In genomic region chr1:88562361-88562760, GRCm38 (mm10) we compare ENCODE assay signal across 8 mouse cellular contexts. TPM values are rescaled to one million over a fixed set of nuclear protein-coding genes. Genes with fewer than 3 reads are reported as not detected.
DNase-seq lines count a peak whose midpoint lies in the region; ATAC-seq and TF ChIP-seq lines count a peak whose summit lies in the region.

No protein-coding gene starts in this region.

- H3K27ac ChIP-seq in embryonic facial prominence, embryonic 10.5 days (replicated peaks), result no peak overlapping the region
- no peak overlapping the region for H3K27ac ChIP-seq in kidney, postnatal 0 days
- H3K27ac ChIP-seq in liver, embryonic 11.5 days (ENCODE audit: low read depth, low read length), result no peak overlapping the region
- H3K27ac ChIP-seq in neural tube, embryonic 13.5 days (replicated peaks), result no peak overlapping the region

- peak; percentile 91 for DNase-seq in CD4-positive, CD25-positive, alpha-beta regulatory T cell, adult 2 months (ENCODE audit: low read depth, low spot score)
- peak; percentile 90 for DNase-seq in adrenal gland, postnatal 25 days
- peak; percentile 87 for DNase-seq in embryonic facial prominence, embryonic 10.5 days (ENCODE audit: low spot score)
- peak; percentile 45 to 79 for DNase-seq in heart, adult 9 months (ENCODE audit: low spot score in 2 of 2)
- peak; percentile 86 for DNase-seq in kidney, postnatal 0 days (ENCODE audit: low spot score)
- peak; percentile 74 for DNase-seq in liver, embryonic 11.5 days (ENCODE audit: low spot score)
- peak; percentile 91 for DNase-seq in testis, postnatal 10 days (ENCODE audit: low spot score)

- TF ChIP-seq CTCF in kidney, postnatal 0 days (IDR thresholded peaks at IDR 0.05; ENCODE audit: low read depth), result peak; percentile 97

- H3K4me3 ChIP-seq in embryonic facial prominence, embryonic 10.5 days, result no peak overlapping the region
- no peak overlapping the region for H3K4me3 ChIP-seq in kidney, postnatal 0 days (replicated peaks; ENCODE audit: low read depth, low read length)
- no peak overlapping the region for H3K4me3 ChIP-seq in liver, embryonic 11.5 days (ENCODE audit: low read depth, low read length)
- no peak overlapping the region for H3K4me3 ChIP-seq in neural tube, embryonic 13.5 days

- no peaks in the 10 kb centered on the region for H3K36me3 ChIP-seq in embryonic facial prominence, embryonic 10.5 days (replicated peaks)
- no peaks in the 10 kb centered on the region for H3K36me3 ChIP-seq in kidney, postnatal 0 days (ENCODE audit: insufficient read depth, low read length)
- H3K36me3 ChIP-seq in liver, embryonic 11.5 days (ENCODE audit: control insufficient read depth, insufficient read depth, low read length), result no peaks in the 10 kb centered on the region
- no peaks in the 10 kb centered on the region for H3K36me3 ChIP-seq in neural tube, embryonic 13.5 days

- H3K4me2 ChIP-seq in kidney, postnatal 0 days (ENCODE audit: low read length), result no peak overlapping the region
- no peak overlapping the region for H3K4me2 ChIP-seq in liver, embryonic 11.5 days
- no peak overlapping the region for H3K4me2 ChIP-seq in neural tube, embryonic 13.5 days

- no peaks in the 10 kb centered on the region for H3K27me3 ChIP-seq in embryonic facial prominence, embryonic 10.5 days (replicated peaks; ENCODE audit: low read depth, poor library complexity, severe bottlenecking)
- no peaks in the 10 kb centered on the region for H3K27me3 ChIP-seq in kidney, postnatal 0 days (ENCODE audit: insufficient read depth, low read length)
- no peaks in the 10 kb centered on the region; the same call in 1 of the 2 replicates for H3K27me3 ChIP-seq in liver, embryonic 11.5 days (replicated peaks; ENCODE audit: control insufficient read depth, insufficient read depth, low read length)
- no peaks in the 10 kb centered on the region for H3K27me3 ChIP-seq in neural tube, embryonic 13.5 days

- H3K9me3 ChIP-seq in embryonic facial prominence, embryonic 10.5 days, result no peaks in the 10 kb centered on the region
- no peaks in the 10 kb centered on the region for H3K9me3 ChIP-seq in kidney, postnatal 0 days (replicated peaks; ENCODE audit: low read length)
- peaks cover 2% of the 10 kb centered on the region; the same call in 1 of the 2 replicates for H3K9me3 ChIP-seq in liver, embryonic 11.5 days (ENCODE audit: control insufficient read depth, low read length)
- no peaks in the 10 kb centered on the region for H3K9me3 ChIP-seq in neural tube, embryonic 13.5 days

- ATAC-seq in kidney, postnatal 0 days (replicated peaks; ENCODE audit: low FRiP score, low read depth), result peak; percentile 79
- peak; percentile 67 for ATAC-seq in liver, embryonic 11.5 days (replicated peaks; ENCODE audit: low FRiP score)
- ATAC-seq in neural tube, embryonic 13.5 days (ENCODE audit: low read depth), result peak; percentile 47; the same call in 1 of the 2 replicates

- H3K9ac ChIP-seq in kidney, postnatal 0 days (ENCODE audit: low read depth, low read length), result no peak overlapping the region
- H3K9ac ChIP-seq in liver, embryonic 11.5 days (ENCODE audit: low read depth, low read length), result no peak overlapping the region
- H3K9ac ChIP-seq in neural tube, embryonic 13.5 days, result no peak overlapping the region

- 20% methylated on average over 3 of the region's 3 CpGs for WGBS in embryonic facial prominence, embryonic 10.5 days
- WGBS in kidney, postnatal 0 days, result 30% methylated on average over 3 of the region's 3 CpGs
- WGBS in liver, embryonic 11.5 days, result 23% methylated on average over 3 of the region's 3 CpGs
- WGBS in neural tube, embryonic 13.5 days, result 32% methylated on average over 3 of the region's 3 CpGs

- H3K4me1 ChIP-seq in embryonic facial prominence, embryonic 10.5 days, result peaks cover 7% of the 10 kb centered on the region
- H3K4me1 ChIP-seq in kidney, postnatal 0 days (replicated peaks; ENCODE audit: insufficient read depth, low read length), result peaks cover 3% of the 10 kb centered on the region; the same call in 1 of the 2 replicates
- H3K4me1 ChIP-seq in liver, embryonic 11.5 days (replicated peaks; ENCODE audit: control insufficient read depth, insufficient read depth, low read length), result 0 out of 2 replicates have a peak, but pooled peaks cover 4% of the 10 kb centered on the region
- peaks cover 12% of the 10 kb centered on the region; the same call in 1 of the 2 replicates for H3K4me1 ChIP-seq in neural tube, embryonic 13.5 days (replicated peaks)

RNA-seq across cellular contexts. Expression of gene Glrp1, which starts 52.5 kb away (rescaled TPM):
- total RNA-seq in adrenal gland, postnatal 25 days (2021), result not detected in 2 replicates
- polyA plus RNA-seq in embryonic facial prominence, embryonic 10.5 days (2016; fragmentation: Nextera tagmentation; extraction: Ambion mirVana), result 0.12 TPM in 1 of 2 replicates, not detected in the other
- 0.09 TPM in 1 of 2 replicates, not detected in the other for polyA plus RNA-seq in kidney, postnatal 0 days (2015; fragmentation: Nextera tagmentation; extraction: Ambion mirVana)
- polyA plus RNA-seq in liver, embryonic 11.5 days (2014; fragmentation: Nextera tagmentation; extraction: Ambion mirVana), result 0.08 TPM in 1 of 2 replicates, not detected in the other
- polyA plus RNA-seq in neural tube, embryonic 13.5 days (2015; fragmentation: Nextera tagmentation; extraction: Ambion mirVana), result not detected in 2 replicates
